Comparison of ENCODE assay signal across 22 mouse cellular contexts in genomic region chr16:26691294-26691693, GRCm38 (mm10).
DNase-seq lines count a peak whose midpoint lies in the region; ATAC-seq and TF ChIP-seq lines count a peak whose summit lies in the region.
"Had no signal": no experiment of that assay in that cellular context is flagged by ENCODE, and none has a peak within 500 bp of the region (broad histone marks: within the 10 kb centered on the region; RNA-seq: fewer than 3 reads in every experiment).

No protein-coding gene starts in this region.

- no peak overlapping the region for H3K9ac ChIP-seq in lung, postnatal 0 days (replicated peaks; ENCODE audit: low read depth)
- H3K9ac ChIP-seq: hindbrain, embryonic 14.5 days; intestine, embryonic 15.5 days had no signal

- no peak for TF ChIP-seq CTCF in lung, postnatal 0 days (IDR thresholded peaks at IDR 0.05)
- TF ChIP-seq CTCF in thymus, adult 2 months (IDR thresholded peaks at IDR 0.05; ENCODE audit: borderline replicate concordance, control insufficient read depth, extremely low read depth, insufficient read depth, low read length, poor library complexity), result no peak

- H3K4me2 ChIP-seq in lung, postnatal 0 days (replicated peaks; ENCODE audit: low read depth, low read length), result no peak overlapping the region
- H3K4me2 ChIP-seq: hindbrain, embryonic 14.5 days; intestine, embryonic 15.5 days had no signal

- H3K4me1 ChIP-seq in lung, postnatal 0 days (ENCODE audit: insufficient read depth, low read depth, low read length), result no peaks in the 10 kb centered on the region
- H3K4me1 ChIP-seq in thymus, adult 2 months (replicated peaks; ENCODE audit: control insufficient read depth, insufficient read depth, low read length), result no peaks in the 10 kb centered on the region
- H3K4me1 ChIP-seq: embryonic facial prominence, embryonic 10.5 days; heart, embryonic 10.5 days; intestine, embryonic 15.5 days had no signal

- no peak for TF ChIP-seq EP300 in lung, postnatal 0 days (IDR thresholded peaks at IDR 0.05)

- no peaks in the 10 kb centered on the region for H3K9me3 ChIP-seq in lung, postnatal 0 days (ENCODE audit: low read length)
- H3K9me3 ChIP-seq: embryonic facial prominence, embryonic 10.5 days; heart, embryonic 10.5 days; intestine, embryonic 15.5 days had no signal

- peak; percentile 15 for DNase-seq in lung, postnatal 36 days
- DNase-seq in lung, postnatal 0 days (ENCODE audit: low spot score), result no peak
- peak; percentile 81 for DNase-seq in MEL-GATA-1-ER (ENCODE audit: extremely low read depth, low read depth)
- peak; percentile 6 for DNase-seq in mesoderm, embryonic 11.5 days (ENCODE audit: low read depth, low spot score)
- DNase-seq in gastrocnemius, postnatal 10 days, result no peak
- no peak for DNase-seq in thymus, adult 2 months
- DNase-seq in thymus, postnatal 0 days (ENCODE audit: low spot score), result no peak
- DNase-seq: adrenal gland, postnatal 10 days; cerebellum, adult 18-20 months; cerebellum, adult 9-11 months; cerebellum, postnatal 36 days; gastrocnemius, postnatal 36 days; heart, adult 18-20 months; heart, postnatal 10 days; heart, postnatal 4 days had no signal

- no peak overlapping the region for H3K27ac ChIP-seq in lung, postnatal 0 days (ENCODE audit: low read length)
- no peak overlapping the region for H3K27ac ChIP-seq in thymus, adult 2 months (ENCODE audit: control insufficient read depth, insufficient read depth, low read length)
- H3K27ac ChIP-seq: embryonic facial prominence, embryonic 10.5 days; heart, embryonic 10.5 days; hindbrain, embryonic 14.5 days; intestine, embryonic 15.5 days had no signal

- WGBS in lung, postnatal 0 days, result 31% methylated on average over 11 of the region's 11 CpGs
- 47% methylated on average over 11 of the region's 11 CpGs for WGBS in thymus, adult 2 months

- H3K27me3 ChIP-seq in lung, postnatal 0 days (replicated peaks; ENCODE audit: insufficient read depth, low read length), result no peaks in the 10 kb centered on the region
- no peaks in the 10 kb centered on the region for H3K27me3 ChIP-seq in thymus, adult 2 months (ENCODE audit: control insufficient read depth, insufficient read depth, low read length)
- H3K27me3 ChIP-seq: CH12.LX; intestine, embryonic 15.5 days had no signal

- no peak for TF ChIP-seq POLR2A in thymus, adult 2 months (IDR thresholded peaks at IDR 0.05; ENCODE audit: control insufficient read depth, extremely low read depth, insufficient read depth, low read length, poor library complexity)

- no peak for ATAC-seq in lung, postnatal 0 days
- ATAC-seq in hematopoietic stem cell, adult 5-6 weeks (replicated peaks in 1 of 2; ENCODE audit: insufficient read depth in 1 of 2, low FRiP score in 2 of 2, low TSS enrichment in 1 of 2, low read depth in 1 of 2, poor library complexity in 2 of 2, severe bottlenecking in 2 of 2), result peak; percentile 25 to 48
- ATAC-seq: forebrain, embryonic 14.5 days; intestine, embryonic 15.5 days had no signal

- H3K36me3 ChIP-seq in lung, postnatal 0 days (ENCODE audit: insufficient read depth, low read length), result no peaks in the 10 kb centered on the region
- H3K36me3 ChIP-seq in thymus, adult 2 months (ENCODE audit: control insufficient read depth, insufficient read depth, low read length), result no peaks in the 10 kb centered on the region
- H3K36me3 ChIP-seq: embryonic facial prominence, embryonic 10.5 days; heart, embryonic 10.5 days; intestine, embryonic 15.5 days had no signal

- H3K4me3 ChIP-seq in lung, postnatal 0 days (ENCODE audit: low read depth, low read length), result no peak overlapping the region
- H3K4me3 ChIP-seq in thymus, adult 2 months (ENCODE audit: control insufficient read depth, insufficient read depth, low read length), result no peak overlapping the region
- H3K4me3 ChIP-seq: embryonic facial prominence, embryonic 10.5 days; heart, embryonic 10.5 days; intestine, embryonic 15.5 days had no signal

Comparison
In these comparisons a context has a peak if more than half of its experiments do, and no peak if none do; other contexts are left out.
1. DNase-seq: peak in lung, postnatal 36 days (single experiment), MEL-GATA-1-ER (single experiment) and mesoderm, embryonic 11.5 days (single experiment); none in lung, postnatal 0 days (single experiment), gastrocnemius, postnatal 10 days (single experiment), thymus, adult 2 months (single experiment) and thymus, postnatal 0 days (single experiment).